8 mouse cellular contexts compared by ENCODE assay signal in the genomic region with DNA sequence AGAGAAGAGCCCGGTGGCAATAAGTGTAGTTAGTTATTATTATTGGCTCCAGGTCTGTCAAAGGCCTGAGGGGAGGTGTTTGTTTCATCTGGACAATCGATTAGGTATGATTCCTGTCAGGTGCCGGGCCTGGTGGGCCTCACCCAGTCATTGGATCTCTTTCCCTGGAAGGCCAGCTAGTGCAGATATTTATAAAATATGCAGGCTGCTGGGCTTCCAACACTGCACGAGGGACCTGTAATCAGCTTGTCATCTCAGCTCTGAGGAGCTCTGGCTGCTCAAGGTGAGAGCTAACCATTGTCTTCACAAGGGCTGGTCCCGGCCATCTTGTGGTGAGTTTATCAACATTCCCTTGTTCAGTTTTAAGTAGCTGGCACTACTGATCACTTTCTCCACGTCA. TPM values are rescaled to one million over a fixed set of nuclear protein-coding genes. Genes with fewer than 3 reads are reported as not detected.
DNase-seq lines count a peak whose midpoint lies in the region; ATAC-seq and TF ChIP-seq lines count a peak whose summit lies in the region.

No protein-coding gene starts in this region.

- H3K9ac ChIP-seq in heart, embryonic 13.5 days, result peak overlapping the region; percentile 92
- H3K9ac ChIP-seq in hindbrain, embryonic 15.5 days, result no peak overlapping the region
- H3K9ac ChIP-seq in midbrain, postnatal 0 days (replicated peaks; ENCODE audit: low read length, poor library complexity, severe bottlenecking), result no peak overlapping the region

- peak overlapping the region; percentile 74 for H3K4me3 ChIP-seq in heart, embryonic 13.5 days
- H3K4me3 ChIP-seq in bone marrow macrophage, adult 2 months (ENCODE audit: insufficient read depth, low read length), result peak overlapping the region; percentile 96
- H3K4me3 ChIP-seq in hindbrain, embryonic 15.5 days, result peak overlapping the region; percentile 59; the same call in 1 of the 2 replicates
- no peak overlapping the region for H3K4me3 ChIP-seq in midbrain, postnatal 0 days (ENCODE audit: low read depth, low read length)

- H3K36me3 ChIP-seq in heart, embryonic 13.5 days, result no peaks in the 10 kb centered on the region
- H3K36me3 ChIP-seq in hindbrain, embryonic 15.5 days, result no peaks in the 10 kb centered on the region
- H3K36me3 ChIP-seq in midbrain, postnatal 0 days (ENCODE audit: insufficient read depth, low read length), result no peaks in the 10 kb centered on the region

- DNase-seq in heart, postnatal 4 days, result no peak
- DNase-seq in midbrain, postnatal 0 days (ENCODE audit: low spot score), result no peak
- no peak for DNase-seq in right cerebral cortex, postnatal 25 days
- DNase-seq in adrenal gland, postnatal 10 days, result no peak
- DNase-seq in lung, postnatal 36 days, result no peak

- H3K4me1 ChIP-seq in heart, embryonic 13.5 days, result peaks cover 8% of the 10 kb centered on the region
- peaks cover 2% of the 10 kb centered on the region; the same call in 1 of the 2 replicates for H3K4me1 ChIP-seq in bone marrow macrophage, adult 2 months (ENCODE audit: control insufficient read depth, insufficient read depth, low read length)
- H3K4me1 ChIP-seq in hindbrain, embryonic 15.5 days (replicated peaks), result peaks cover 50% of the 10 kb centered on the region
- H3K4me1 ChIP-seq in midbrain, postnatal 0 days (ENCODE audit: insufficient read depth, low read length), result peaks cover 14% of the 10 kb centered on the region

- TF ChIP-seq CTCF in bone marrow macrophage, adult 2 months (IDR thresholded peaks at IDR 0.05; ENCODE audit: low read depth, low read length), result no peak
- TF ChIP-seq CTCF in midbrain, postnatal 0 days (IDR thresholded peaks at IDR 0.05), result no peak

- WGBS in heart, embryonic 13.5 days, result 23% methylated on average over 6 of the region's 6 CpGs
- 26% methylated on average over 6 of the region's 6 CpGs for WGBS in hindbrain, embryonic 15.5 days
- 33% methylated on average over 6 of the region's 6 CpGs for WGBS in midbrain, postnatal 0 days

- TF ChIP-seq POLR2A in bone marrow macrophage, adult 2 months (IDR thresholded peaks at IDR 0.05; ENCODE audit: borderline replicate concordance, low read depth, low read length), result no peak

- H3K27ac ChIP-seq in heart, embryonic 13.5 days (replicated peaks), result peak overlapping the region; percentile 98; the same call in 1 of the 2 replicates
- H3K27ac ChIP-seq in bone marrow macrophage, adult 2 months (ENCODE audit: insufficient read depth, low read depth, low read length), result peak overlapping the region; percentile 93
- no peak overlapping the region for H3K27ac ChIP-seq in hindbrain, embryonic 15.5 days (replicated peaks)
- no peak overlapping the region for H3K27ac ChIP-seq in midbrain, postnatal 0 days (ENCODE audit: low read depth, low read length)

- H3K4me2 ChIP-seq in heart, embryonic 13.5 days, result peak overlapping the region; percentile 99
- H3K4me2 ChIP-seq in hindbrain, embryonic 15.5 days, result peak overlapping the region; percentile 99
- H3K4me2 ChIP-seq in midbrain, postnatal 0 days (ENCODE audit: low read depth, low read length, poor library complexity, severe bottlenecking), result peak overlapping the region; percentile 99; the same call in 1 of the 2 replicates

- no peaks in the 10 kb centered on the region for H3K27me3 ChIP-seq in heart, embryonic 13.5 days (replicated peaks)
- H3K27me3 ChIP-seq in hindbrain, embryonic 15.5 days, result peaks cover 5% of the 10 kb centered on the region
- peaks cover 17% of the 10 kb centered on the region for H3K27me3 ChIP-seq in midbrain, postnatal 0 days (ENCODE audit: insufficient read depth, low read length)

- ATAC-seq in heart, embryonic 13.5 days (ENCODE audit: extremely low read depth, insufficient number of reproducible peaks, low FRiP score, low TSS enrichment), result no peak
- no peak for ATAC-seq in hindbrain, embryonic 15.5 days (ENCODE audit: low FRiP score, low read depth)
- no peak for ATAC-seq in midbrain, postnatal 0 days (ENCODE audit: low FRiP score)

- H3K9me3 ChIP-seq in heart, embryonic 13.5 days, result no peaks in the 10 kb centered on the region
- no peaks in the 10 kb centered on the region for H3K9me3 ChIP-seq in hindbrain, embryonic 15.5 days
- no peaks in the 10 kb centered on the region for H3K9me3 ChIP-seq in midbrain, postnatal 0 days (ENCODE audit: low read length)

RNA-seq across cellular contexts. Expression of a gene that starts 0.7 kb away (rescaled TPM):
- 25.4 and 26.0 TPM in 2 replicates for polyA plus RNA-seq in heart, embryonic 13.5 days (2015; fragmentation: Nextera tagmentation; extraction: Ambion mirVana)
- total RNA-seq in heart, postnatal 4 days (2021), result 10 to 100 TPM; 13.7 to 15.5 TPM
- 86.0 and 97.0 TPM in 2 replicates for polyA plus RNA-seq in bone marrow macrophage, adult 2 months (2012; ENCODE audit: insufficient read depth, insufficient read length, missing spikeins)
- polyA plus RNA-seq in hindbrain, embryonic 15.5 days (2015; fragmentation: Nextera tagmentation; extraction: Ambion mirVana), result 14.6 and 16.2 TPM in 2 replicates
- total RNA-seq in midbrain, postnatal 0 days (2014; rRNA removed), result 5.6 and 5.8 TPM in 2 replicates
- 3.8 and 4.2 TPM in 2 replicates for polyA plus RNA-seq in midbrain, postnatal 0 days (2015; fragmentation: Nextera tagmentation; extraction: Ambion mirVana)
- 10 to 100 TPM; 35.7 to 51.8 TPM for total RNA-seq in adrenal gland, postnatal 10 days (2021)

Comparison
In these comparisons a context has a peak if more than half of its experiments do, and no peak if none do; other contexts are left out.
1. H3K27ac ChIP-seq: peak in heart, embryonic 13.5 days (single experiment) and bone marrow macrophage, adult 2 months (single experiment); none in hindbrain, embryonic 15.5 days (single experiment) and midbrain, postnatal 0 days (single experiment).
2. Peak in every context shown above with its lines, with median percentiles within 50 percentile points of each other: H3K4me2 ChIP-seq.